Mouse (Mus musculus): Measurements from ENCODE around the gene Dnm3. TPM values are rescaled to one million over a fixed set of nuclear protein-coding genes. Genes with fewer than 3 reads are reported as not detected.

Dnm3 gene
- total RNA-seq, 2 experiments from 2014 or later: 0.15 TPM; not detected in 1

DNA sequence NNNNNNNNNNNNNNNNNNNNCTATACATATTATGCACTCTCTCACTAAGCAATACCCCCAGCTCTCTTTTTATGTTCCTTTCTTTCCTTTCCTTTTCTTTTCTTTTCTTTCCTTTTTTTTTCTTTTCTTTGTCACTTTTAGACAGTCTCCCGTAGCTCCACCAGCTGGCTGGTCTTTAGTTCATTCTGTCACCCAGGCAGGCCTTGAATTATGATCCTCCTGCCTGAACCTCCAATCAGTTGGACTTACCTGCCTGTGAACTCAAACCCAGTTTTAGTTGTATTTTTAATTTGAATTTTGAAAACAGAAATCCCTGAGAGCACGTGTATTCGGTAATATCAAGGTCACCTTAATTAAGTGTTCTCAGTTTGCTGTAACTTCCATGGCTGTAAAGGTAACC lies 141.6 kb downstream of the Dnm3 start:
- no peak for ATAC-seq (ENCODE audit: poor library complexity, severe bottlenecking)

DNA sequence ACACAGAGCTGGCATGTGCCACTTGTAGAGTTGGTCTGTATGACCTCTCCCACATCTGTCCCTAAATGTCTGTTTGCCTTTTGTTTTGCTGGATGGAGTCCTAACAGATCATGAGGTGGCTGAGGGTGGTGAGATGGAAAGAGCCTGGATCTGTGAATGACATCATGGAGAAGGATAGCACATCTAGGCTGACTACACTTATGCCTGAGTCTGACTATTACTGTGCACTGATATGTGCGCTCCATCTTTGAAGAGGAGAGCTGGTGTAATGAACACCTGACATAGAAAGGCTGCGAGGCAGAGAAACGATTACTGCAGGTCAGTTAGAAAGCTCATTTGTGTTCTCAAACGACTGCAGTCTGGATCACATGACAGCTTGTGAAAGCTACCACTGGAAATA lies 149.2 kb downstream of the Dnm3 start:
- no peak for ATAC-seq (ENCODE audit: poor library complexity, severe bottlenecking)

DNA sequence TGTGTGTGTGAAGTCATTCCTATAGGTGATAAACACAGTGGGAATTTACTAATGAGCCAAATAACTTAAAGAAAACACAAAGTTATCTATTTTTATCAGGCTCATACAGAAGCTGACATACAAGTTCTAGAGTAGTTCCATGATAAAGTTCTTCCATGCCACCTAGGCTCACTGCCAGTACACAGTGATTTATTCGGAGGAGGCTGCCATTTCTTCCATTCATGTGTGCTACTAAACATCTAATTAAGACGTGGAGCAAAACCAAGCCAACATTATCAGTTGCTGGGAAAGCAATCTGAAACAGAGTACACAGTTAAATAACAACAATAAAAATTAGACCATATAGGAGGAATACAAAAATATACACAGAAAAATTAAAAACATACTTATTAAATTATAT lies 150.2 kb downstream of the Dnm3 start:
- no peak for ATAC-seq (ENCODE audit: poor library complexity, severe bottlenecking)

DNA sequence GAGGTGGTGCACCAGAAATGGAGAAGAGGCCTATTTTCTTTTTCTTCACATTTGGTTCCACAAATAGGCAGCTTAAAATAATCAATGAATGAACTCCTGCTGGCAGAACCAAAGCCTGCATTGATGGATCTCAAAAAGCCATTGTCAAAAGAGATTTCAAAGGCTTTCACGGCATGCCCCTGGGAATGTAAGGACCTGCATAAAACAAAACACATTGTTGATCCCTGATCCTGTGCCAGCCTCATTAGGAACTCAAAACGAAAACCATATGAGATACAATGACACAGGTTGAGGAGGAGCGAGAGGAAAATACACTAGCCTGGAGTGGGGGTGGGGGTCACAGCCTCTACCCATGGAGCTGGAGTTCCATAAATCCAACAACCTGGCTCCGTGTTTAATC lies 153.4 kb downstream of the Dnm3 start:
- ATAC-seq (ENCODE audit: poor library complexity, severe bottlenecking): no peak

DNA sequence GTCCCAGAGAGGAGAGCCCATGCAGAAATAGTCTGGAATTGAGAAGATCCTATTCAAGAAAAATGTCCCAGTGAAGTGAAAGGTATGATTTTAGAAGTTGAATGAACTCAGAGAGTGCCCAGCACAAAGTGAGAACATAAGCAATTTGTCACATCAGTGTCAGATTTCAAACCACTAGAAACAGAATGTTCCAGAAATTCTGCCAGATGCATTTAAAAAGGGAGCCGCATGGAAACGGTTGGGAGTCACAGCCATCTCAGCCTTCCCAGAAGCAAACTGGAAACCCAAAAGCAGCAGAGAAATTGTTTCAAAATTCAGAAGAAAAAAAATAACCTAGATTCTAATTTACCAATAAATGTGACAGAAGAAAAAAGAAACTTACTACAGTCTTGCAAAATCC lies 154.7 kb downstream of the Dnm3 start:
- no peak for ATAC-seq (ENCODE audit: poor library complexity, severe bottlenecking)

DNA sequence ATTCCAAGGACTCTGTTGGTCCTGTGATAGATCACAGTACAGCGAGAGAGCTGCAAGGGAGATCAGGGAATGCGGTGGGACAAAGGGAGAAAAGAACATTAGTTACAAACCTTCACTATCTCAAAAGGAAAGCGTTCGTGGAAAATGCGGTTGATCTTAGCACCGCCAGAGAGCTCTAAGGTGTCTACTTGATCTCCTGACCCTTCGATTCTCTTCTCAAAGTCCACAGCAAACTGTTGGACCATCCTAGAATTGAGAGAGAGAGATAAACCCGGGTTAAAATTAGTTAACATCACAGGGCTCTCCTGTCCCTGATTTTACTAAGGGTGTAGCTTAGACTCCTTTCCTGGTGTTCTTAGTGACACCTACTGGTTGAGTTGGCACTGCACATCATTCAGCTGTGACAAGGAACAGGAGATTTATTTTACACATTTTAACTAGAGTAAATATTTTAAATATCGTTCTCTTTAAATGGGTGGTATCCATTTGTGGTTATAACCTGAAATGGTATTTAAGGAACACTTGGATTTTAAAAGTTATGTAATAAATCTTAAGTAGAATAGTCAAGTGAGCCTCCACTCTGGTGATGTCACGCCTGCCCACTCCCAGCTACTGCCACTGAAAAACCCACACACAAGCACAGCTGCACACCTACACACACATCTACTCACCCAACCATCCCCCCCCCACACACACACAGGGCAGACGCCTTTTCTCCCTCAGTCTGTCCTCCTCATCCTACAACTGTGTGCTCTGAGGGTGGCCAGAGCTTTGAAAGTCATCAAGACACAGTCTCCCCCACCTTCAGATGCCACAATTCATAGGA lies 164.2 kb downstream of the Dnm3 start:
- ATAC-seq (ENCODE audit: poor library complexity, severe bottlenecking): peak; percentile 86

DNA sequence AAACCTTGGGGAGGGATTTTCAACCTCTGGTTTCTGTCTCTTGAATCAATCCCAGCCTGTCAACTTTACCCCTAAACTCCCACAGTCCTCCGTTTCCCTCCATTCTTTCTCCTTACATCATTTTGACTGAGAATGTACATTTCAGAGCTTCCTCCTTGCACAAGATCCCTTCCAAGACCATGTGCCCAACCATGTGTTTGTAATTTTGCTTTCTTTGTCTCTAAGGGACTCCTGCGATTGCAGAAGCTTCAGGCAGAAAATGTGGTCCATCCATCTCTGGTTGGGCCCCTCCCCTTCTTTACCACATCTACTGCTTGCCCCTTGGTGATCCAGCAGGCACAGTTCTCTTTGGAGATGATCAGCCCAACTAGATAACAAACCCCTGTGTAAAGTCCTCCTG lies 165.2 kb downstream of the Dnm3 start:
- no peak for ATAC-seq (ENCODE audit: poor library complexity, severe bottlenecking)

DNA sequence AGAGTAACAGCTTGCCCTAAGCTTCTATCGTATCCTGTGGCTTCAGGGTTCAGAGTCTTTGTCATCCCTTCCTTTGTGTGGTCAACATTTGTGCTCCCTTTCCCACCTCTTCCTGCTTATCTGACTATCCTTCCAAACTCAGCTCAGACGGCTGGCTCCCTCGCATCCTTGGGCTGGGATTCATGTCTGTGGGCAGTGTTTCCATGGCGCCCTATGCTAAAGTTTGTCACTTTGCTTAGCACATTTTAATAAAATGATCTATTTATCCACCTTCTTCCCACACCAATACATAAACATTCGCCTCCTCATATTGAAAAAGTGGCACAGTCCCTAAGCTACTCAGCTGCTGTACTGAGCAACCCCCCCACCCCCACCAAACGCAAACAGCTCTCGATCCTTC lies 165.7 kb downstream of the Dnm3 start:
- ATAC-seq (ENCODE audit: poor library complexity, severe bottlenecking): no peak

DNA sequence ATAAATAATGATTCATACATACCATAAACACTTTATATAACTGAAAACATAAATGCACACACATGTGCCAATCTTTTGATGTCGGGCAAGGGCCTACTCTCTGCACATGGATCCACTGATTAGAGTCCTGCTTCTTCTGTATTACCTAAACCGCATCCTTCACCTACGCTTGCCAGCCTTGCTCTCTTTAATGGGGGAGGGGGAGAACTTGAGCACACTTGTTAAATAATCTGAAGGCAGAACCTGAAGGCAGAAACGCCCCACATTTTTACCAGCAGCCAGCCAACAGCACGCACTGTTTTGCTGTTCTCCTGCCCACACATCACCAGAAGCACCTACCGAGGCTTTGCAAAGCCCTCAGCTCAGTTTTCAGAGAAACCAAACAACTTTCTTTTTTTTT lies 172.6 kb downstream of the Dnm3 start:
- ATAC-seq (ENCODE audit: poor library complexity, severe bottlenecking): no peak

DNA sequence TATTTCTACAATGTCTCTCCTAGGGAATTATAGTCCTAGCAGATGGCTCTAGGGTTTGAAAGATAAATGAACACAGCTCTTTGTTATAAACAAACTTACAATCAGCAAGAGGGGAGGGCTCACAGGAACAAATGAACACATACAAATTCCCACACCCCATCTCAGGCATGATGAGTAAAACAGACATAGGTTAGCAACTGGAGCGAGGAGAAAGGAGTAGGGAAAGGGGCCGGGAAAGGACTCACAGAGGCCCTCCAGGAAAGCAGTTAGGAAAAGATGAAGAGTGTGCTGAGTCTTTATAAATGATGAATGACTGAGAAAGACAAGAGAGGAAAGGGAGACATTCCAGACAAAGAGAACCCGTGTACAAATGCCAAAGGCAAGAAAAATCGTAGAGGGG lies 175.4 kb downstream of the Dnm3 start:
- no peak for ATAC-seq (ENCODE audit: poor library complexity, severe bottlenecking)

DNA sequence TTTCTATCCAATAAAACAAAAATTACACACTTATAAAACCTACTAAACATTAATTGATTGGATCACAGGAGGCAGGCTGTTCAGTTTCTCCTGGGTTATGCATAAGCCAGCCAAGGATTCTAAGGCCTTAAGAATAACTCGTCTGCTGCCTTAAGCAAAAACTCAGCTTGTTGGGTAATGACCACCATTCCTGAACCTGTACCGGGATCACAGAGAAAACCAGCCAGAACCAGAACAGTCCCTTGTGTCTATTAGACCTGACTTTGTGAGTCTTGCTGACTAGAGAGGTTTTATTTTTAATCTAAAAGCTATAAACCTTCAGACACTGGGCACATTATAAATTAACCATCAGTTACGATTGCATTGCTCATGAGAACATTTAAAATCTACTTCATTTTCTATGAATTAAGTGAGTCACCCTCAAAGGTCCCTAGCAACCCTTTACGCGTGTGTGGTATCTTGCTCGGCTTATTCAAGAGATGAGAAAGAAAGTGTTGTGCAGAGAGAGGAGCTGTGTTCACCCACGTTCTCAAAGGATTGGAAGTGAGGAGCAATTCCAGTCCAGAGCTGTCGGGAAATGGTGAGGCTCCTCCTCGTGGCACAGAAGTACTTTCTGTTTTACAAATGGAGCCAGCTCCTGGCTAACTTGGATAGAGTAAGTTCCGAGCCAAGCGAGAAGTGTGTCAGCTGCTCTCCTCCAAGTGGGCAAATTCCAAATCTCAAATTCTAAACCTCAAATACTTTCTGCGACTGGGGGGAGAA lies 178.1 kb downstream of the Dnm3 start:
- no peak for ATAC-seq (ENCODE audit: poor library complexity, severe bottlenecking)

DNA sequence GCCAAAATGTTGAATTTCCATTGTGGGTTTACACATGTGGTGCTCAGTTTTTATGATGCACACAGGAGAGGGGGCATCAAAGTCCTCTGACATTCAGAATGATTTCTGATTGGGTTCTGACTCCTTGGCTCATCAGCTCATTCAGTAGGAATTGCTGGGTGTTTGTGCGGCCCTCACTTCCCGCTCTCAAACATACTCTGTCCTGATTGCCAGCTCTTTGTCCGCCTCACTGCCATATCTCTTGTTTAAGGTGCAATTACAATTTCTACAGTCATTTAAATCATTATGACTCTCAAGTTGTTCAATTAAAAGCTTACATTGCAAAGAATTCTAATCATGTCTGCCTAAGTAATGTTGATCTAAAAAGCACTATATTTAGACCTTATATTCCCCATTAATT lies 179.3 kb downstream of the Dnm3 start:
- no peak for ATAC-seq (ENCODE audit: poor library complexity, severe bottlenecking)

DNA sequence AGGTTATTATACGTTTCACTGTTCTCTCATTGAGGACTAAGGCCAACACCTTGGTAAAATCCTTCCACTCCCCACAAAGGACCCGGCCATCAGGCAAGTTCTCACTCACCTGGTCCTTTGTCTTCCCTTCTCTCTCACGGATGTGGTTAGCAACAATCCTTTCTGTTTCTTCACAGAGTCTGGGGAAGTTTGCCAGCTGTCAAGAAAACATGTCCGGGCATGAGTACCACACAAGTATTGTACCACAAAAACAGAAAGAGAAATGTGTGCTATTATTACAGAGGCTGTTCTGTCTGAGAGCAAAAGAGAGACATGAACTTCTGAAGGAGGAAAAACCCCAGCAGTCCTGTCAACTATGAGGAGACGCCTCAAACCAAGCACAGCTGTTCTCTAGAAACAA lies 182.4 kb downstream of the Dnm3 start:
- no peak for ATAC-seq (ENCODE audit: poor library complexity, severe bottlenecking)

DNA sequence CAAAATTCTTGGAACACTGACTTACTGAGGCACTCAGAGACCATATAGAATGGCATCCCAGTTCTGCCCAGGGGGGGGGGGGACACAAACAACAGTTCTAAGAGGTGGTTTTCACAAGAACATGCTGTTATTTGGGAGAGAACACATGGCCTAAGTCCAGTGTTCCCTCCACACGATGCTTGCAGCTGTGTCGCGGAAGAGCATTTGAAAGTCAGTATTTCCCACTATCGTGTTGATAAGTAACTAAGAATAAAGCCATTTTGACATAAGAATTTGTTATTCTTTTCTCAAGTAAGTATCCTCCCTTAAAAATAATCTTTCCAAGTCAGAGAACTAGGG lies 183.3 kb downstream of the Dnm3 start:
- ATAC-seq (ENCODE audit: poor library complexity, severe bottlenecking): no peak

DNA sequence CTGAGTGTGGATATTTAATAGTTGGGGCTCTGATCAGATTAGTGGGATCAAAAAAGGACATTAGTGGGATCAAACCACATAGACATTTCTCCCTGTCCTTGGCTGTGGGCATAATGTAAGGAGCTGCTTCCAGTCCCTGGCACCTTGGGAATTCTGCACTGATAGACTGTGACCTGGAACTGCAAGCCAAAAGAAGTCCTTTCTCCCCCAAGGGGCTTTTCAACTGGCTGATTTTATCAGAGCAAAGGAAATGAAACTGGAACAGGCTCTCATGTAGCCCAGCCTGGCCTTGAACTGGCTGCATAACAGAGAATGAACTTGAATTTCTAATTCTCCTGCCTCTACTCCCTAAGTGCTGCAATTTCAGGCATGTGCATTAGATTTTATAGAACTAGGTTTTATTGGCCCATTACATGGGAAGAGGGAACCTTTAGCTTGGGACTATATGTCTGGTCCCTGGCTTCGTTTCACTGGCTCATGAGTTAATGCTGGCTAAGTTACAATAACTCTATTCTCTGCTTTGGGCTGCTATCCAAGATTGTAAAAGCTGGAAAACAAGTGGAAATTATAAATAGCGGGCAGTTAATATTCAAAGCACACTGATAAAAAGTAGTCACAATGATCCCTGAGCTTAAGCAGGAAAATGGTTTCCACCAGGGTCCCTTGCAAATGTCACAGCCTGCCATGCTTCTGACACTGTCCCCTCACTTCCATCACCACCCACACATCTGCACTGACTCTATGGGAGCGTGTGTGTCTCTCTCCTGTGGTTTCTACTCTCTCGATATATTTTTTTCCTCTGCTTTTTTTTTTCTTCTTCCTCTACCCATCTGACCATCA lies 183.9 kb downstream of the Dnm3 start:
- no peak for ATAC-seq (ENCODE audit: poor library complexity, severe bottlenecking)

DNA sequence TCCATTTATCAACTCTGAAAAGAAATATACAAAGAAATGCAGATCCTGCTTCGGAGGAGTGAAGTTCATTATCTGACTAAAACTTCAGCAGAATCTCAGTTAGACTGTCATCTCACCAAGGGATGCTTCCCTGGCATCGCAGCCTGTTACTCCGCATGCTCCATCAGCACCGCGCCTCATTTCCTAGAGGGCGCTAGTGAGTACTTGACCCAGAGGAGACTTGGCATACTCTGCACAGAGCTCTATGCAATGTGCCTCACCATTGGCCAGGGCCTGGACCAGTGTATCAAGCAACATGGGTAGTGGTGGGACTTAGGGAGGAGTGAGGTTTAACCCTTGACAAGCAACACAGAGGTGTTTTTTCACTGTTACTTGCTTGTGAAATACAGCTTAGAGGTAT lies 190.9 kb downstream of the Dnm3 start:
- ATAC-seq (ENCODE audit: poor library complexity, severe bottlenecking): peak; percentile 57

DNA sequence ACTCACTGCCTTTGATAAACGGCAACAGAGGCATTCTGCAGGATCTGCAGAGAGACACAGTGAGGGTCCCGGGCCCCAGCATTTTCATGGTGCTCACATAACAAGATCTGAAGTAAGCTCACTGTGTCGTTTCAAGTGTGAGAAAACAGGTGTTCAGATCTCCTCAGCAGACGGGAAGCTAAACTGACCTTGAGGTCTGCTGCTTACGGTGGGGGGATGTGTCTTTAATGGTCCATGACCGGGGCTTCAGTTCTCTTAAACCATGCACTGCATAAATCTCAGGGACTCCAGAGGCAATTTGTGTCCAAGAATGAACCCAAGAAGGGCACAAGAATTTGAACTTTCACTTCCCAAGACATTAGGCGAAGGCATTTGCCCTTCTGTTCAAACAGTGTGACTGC lies 195.9 kb downstream of the Dnm3 start:
- ATAC-seq (ENCODE audit: poor library complexity, severe bottlenecking): no peak

DNA sequence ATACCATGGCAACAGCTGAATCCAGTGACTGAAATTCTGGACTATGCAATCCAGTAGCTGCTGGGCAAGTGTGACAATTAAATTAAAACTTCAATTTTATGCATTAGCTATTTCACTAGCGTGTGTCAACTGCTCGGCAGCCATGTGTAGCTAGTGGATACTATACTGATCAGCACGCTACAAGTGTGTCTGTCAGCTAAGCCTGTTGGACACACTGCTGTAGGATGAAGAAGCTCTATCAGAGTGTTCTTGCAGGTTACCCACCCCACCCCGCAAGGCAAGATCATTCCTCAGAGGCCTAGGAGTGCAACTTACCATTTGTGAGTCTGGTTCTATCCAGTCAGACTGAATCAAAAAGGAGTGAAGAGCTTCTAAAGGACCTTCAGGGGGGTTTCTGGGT lies 197.8 kb downstream of the Dnm3 start:
- ATAC-seq (ENCODE audit: poor library complexity, severe bottlenecking): no peak

DNA sequence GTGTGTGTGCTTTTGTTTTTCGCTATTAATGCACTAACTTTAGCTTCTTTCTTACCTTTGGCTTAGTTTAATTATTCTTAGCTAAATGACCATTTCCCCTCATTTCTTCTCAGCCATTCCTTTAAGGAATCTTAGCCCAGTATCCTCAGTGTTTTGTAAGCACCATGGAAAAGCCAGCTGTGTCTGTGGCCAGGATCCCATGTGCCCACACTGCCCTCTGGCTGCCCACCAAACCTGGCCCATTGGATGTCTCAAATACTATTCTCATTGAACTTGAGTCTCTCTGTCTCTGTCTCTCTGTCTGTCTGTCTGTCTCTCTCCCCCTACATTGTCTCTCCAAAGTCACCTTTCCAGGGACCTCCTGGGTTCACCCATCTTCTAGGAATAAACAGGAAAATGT lies 201.8 kb downstream of the Dnm3 start:
- no peak for ATAC-seq (ENCODE audit: poor library complexity, severe bottlenecking)

DNA sequence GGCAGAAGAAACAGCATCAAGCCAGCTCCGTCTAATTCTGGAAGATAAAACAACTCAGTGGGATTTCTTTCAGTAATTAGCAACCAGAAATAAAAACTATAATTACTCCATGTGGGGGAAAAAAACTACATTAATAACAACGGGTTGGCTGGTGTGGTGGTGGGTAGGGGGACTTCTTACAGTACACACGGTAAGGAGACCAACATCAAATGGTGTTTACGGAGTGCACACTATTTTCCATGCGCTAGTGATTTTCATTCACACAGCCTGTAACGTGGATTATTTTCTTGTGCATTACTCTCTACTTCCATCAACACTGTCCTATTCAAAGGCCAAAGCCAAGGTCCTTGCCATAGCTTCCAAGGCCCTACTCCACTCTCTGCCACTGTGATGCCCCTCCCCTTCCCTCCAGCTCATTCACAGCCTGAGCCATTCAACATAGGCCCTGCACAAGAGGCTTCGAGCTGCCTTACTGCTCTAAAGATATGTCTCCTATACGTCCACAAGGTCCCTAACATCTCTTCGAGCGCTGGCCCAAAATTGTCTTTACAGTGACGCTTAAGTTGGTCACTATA lies 203.1 kb downstream of the Dnm3 start:
- no peak for ATAC-seq (ENCODE audit: poor library complexity, severe bottlenecking)

DNA sequence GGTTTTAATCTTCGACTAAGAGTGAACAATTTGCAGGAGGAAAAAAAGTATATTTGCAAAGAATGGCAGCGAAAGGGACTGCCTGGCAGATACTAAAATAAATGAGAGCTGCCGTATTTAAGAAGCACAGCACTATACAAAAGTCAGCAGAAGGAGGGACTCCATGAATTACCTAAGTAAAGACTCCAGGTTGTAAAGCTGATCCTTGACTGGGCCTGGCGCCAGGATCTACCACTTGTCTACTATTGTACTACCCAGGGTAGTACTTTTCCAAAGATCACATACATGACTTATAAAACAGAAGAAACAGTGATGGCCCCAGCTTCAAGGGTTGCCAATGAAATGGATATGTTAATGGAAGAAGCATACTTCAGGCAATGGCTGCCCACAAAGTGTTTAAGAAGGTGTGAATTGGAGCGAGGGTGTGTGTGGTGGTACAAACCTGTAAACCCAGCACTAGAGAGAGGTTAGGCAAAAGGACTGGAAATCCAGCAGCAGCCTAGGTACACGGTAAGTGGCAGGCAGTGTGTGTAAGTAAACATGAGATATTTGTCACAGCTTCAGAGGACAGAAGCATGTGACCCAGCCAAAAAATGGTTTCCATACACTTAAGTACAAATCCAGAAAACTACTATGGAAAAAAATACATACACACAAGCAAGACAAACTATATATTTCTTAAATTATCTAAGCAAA lies 220.8 kb downstream of the Dnm3 start:
- no peak for ATAC-seq (ENCODE audit: poor library complexity, severe bottlenecking)
